Mouse (Mus musculus): ENCODE measurements around the gene Mindy4b-ps. TPM values are rescaled to one million over a fixed set of nuclear protein-coding genes. Genes with fewer than 3 reads are reported as not detected.

The Mindy4b-ps gene
- polyA plus RNA-seq, 1 experiment, result not detected

DNA sequence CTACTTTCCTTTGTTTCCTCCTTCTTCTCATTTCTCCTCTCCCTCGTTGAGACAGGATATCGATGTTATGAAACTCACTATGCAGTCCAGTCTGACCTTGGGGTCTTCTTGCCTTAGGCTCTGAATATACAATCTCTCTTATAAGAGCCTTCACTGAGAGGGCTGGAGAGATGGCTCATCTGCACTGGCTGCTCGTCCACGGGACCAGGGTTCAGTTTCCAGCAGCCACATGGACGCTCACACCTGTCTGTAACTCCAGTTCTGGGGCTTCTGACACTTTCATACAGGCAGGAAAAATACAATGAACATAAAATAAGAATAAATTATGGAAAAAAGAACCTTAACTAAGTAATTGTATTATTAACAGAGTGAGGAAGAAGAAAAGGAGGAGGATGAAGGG is 9.5 kb upstream of the Mindy4b-ps start:
- H3K4me3 ChIP-seq (ENCODE audit: extremely low read depth, insufficient read depth, insufficient read length), result no peak overlapping the region
- no peaks in the 10 kb centered on the region for H3K4me1 ChIP-seq (ENCODE audit: control insufficient read depth, insufficient read depth, insufficient read length)
- no peaks in the 10 kb centered on the region for H3K27me3 ChIP-seq (ENCODE audit: control insufficient read depth, insufficient read depth, low read length)
- WGBS, result 79% methylated on average over 5 of the region's 5 CpGs
- no peaks in the 10 kb centered on the region for H3K36me3 ChIP-seq (ENCODE audit: control insufficient read depth, insufficient read depth, low read length)
- DNase-seq (ENCODE audit: low read depth in 1 of 2, low spot score in 2 of 2), result no peak
- no peak overlapping the region for H3K27ac ChIP-seq (ENCODE audit: insufficient read depth, low read length)
- TF ChIP-seq CTCF (IDR thresholded peaks at IDR 0.05; ENCODE audit: extremely low read depth, insufficient read depth, insufficient read length, insufficient replicate concordance) (no peak), POLR2A (IDR thresholded peaks at IDR 0.05; ENCODE audit: low read depth, low read length) (no peak)

DNA sequence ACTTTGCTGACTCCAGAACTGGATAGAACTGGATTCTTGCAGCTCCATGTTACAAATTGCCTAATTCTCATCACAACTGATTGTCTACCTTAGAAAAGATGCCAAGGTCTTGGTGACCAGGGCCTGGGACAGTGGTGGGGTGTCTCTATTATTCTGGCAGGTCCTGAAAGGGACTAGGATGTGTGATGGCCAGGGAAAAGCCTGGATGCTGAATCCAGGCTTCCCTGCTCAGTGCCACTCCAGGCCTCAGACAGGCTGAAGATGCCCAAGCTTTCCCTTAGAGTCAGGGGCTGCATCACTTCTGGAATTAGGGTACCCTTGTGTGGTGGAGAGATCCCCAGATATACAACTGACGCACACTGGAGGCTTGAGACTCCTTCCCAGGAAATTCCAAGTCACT is 7.8 kb upstream of the Mindy4b-ps start:
- Histone ChIP-seq H3K4me3 (ENCODE audit: extremely low read depth, insufficient read depth, insufficient read length) (no peak overlapping the region), H3K36me3 (ENCODE audit: control insufficient read depth, insufficient read depth, low read length) (no peaks in the 10 kb centered on the region), H3K27ac (ENCODE audit: insufficient read depth, low read length) (no peak overlapping the region), H3K27me3 (ENCODE audit: control insufficient read depth, insufficient read depth, low read length) (no peaks in the 10 kb centered on the region), H3K4me1 (ENCODE audit: control insufficient read depth, insufficient read depth, insufficient read length) (no peaks in the 10 kb centered on the region)
- no peak for DNase-seq (ENCODE audit: low read depth in 1 of 2, low spot score in 2 of 2)
- WGBS, result 87% methylated on average over 1 of the region's 1 CpGs
- TF ChIP-seq CTCF (IDR thresholded peaks at IDR 0.05; ENCODE audit: extremely low read depth, insufficient read depth, insufficient read length, insufficient replicate concordance) (no peak), POLR2A (IDR thresholded peaks at IDR 0.05; ENCODE audit: low read depth, low read length) (no peak)

DNA sequence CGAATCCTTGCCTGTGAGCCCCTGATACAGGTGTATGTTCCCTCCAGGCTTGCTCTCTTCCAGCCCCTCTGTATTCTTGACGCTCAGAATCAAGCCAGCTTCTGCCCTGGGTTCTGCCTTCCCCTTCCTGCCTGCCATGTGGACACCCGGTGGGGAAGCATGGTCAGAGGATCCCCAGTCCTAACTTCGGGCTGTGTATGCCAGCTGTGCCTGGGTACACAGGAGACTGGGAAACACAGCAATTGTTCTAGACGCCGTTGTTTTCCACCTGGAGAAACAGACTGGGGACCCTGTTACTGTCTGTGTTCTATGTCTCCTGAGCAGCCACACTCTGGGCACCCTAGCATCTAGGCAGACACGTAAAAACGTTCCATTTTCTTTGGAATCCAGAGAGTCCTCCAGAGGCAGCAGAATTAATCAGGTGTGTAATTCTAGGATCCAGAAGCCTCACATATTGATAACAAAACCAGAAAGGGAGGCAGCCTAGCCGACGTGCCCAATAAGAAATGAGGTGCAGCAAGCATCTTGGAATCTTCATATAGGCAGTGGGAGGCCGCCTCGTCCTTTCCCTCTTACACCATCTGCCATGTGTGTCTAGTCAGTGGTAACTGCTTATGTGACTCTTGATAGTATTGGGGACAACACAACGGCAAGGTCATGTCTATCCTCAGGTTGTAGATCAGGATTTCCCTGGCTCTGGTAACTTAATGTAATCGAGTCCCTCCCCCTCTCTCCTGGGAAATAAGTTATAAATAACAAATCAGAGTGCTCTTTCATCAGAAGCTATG is 6.4 kb upstream of the Mindy4b-ps start:
- Histone ChIP-seq H3K4me3 (ENCODE audit: extremely low read depth, insufficient read depth, insufficient read length) (no peak overlapping the region), H3K4me1 (ENCODE audit: control insufficient read depth, insufficient read depth, insufficient read length) (no peaks in the 10 kb centered on the region), H3K27me3 (ENCODE audit: control insufficient read depth, insufficient read depth, low read length) (no peaks in the 10 kb centered on the region), H3K36me3 (ENCODE audit: control insufficient read depth, insufficient read depth, low read length) (no peaks in the 10 kb centered on the region), H3K27ac (ENCODE audit: insufficient read depth, low read length) (no peak overlapping the region)
- WGBS, result 87% methylated on average over 14 of the region's 14 CpGs
- no peak for DNase-seq (ENCODE audit: low read depth in 1 of 2, low spot score in 2 of 2)
- TF ChIP-seq CTCF (IDR thresholded peaks at IDR 0.05; ENCODE audit: extremely low read depth, insufficient read depth, insufficient read length, insufficient replicate concordance), result no peak
- TF ChIP-seq POLR2A (IDR thresholded peaks at IDR 0.05; ENCODE audit: low read depth, low read length), result no peak

DNA sequence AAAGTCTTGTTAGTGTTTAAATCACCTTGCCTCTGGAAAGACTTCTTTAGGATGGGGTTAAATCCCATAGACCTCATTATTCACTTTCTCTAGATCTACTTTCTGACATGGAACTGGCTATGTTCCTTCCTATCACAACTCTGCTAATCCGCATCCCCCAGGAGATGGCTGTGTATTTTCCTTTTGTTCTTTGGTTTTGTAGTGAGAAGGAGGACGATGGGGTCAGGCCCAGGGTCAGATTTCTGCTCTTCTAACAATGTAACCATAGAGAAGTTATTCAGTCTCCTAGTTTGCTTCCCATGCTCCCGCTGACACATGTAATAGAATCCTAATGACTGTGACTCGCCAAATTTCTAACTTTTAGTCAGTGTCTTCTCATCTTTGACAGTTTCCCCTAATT is 4.2 kb upstream of the Mindy4b-ps start:
- Histone ChIP-seq H3K27ac (ENCODE audit: insufficient read depth, low read length) (no peak overlapping the region), H3K4me3 (ENCODE audit: extremely low read depth, insufficient read depth, insufficient read length) (no peak overlapping the region), H3K36me3 (ENCODE audit: control insufficient read depth, insufficient read depth, low read length) (no peaks in the 10 kb centered on the region), H3K4me1 (ENCODE audit: control insufficient read depth, insufficient read depth, insufficient read length) (no peaks in the 10 kb centered on the region), H3K27me3 (ENCODE audit: control insufficient read depth, insufficient read depth, low read length) (no peaks in the 10 kb centered on the region)
- DNase-seq (ENCODE audit: low read depth in 1 of 2, low spot score in 2 of 2), result no peak
- TF ChIP-seq CTCF (IDR thresholded peaks at IDR 0.05; ENCODE audit: extremely low read depth, insufficient read depth, insufficient read length, insufficient replicate concordance) (no peak), POLR2A (IDR thresholded peaks at IDR 0.05; ENCODE audit: low read depth, low read length) (no peak)
- 78% methylated on average over 4 of the region's 4 CpGs for WGBS

DNA sequence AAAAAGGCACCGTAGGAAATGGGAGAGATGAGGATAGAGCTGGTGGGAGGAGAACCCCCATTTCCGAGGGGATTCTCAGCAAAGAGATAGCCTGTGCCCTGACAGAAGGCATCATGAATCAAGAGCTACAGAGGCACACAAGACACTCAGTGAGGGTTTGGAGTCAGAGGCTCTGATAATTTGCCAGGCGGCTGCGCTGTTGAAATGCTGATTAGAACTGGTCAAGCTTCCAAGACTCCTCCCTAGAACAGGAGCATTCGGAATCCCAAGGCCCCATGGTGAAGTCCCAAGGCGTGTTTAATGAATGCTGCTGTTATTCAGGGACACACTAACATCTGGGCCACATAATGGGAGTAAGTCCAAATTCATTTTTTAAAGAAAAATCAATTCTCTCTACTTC is 4.8 kb downstream of the Mindy4b-ps start:
- no peaks in the 10 kb centered on the region for H3K27me3 ChIP-seq (ENCODE audit: control insufficient read depth, insufficient read depth, low read length)
- H3K36me3 ChIP-seq (ENCODE audit: control insufficient read depth, insufficient read depth, low read length), result no peaks in the 10 kb centered on the region
- H3K4me1 ChIP-seq (ENCODE audit: control insufficient read depth, insufficient read depth, insufficient read length), result no peaks in the 10 kb centered on the region
- H3K4me3 ChIP-seq (ENCODE audit: extremely low read depth, insufficient read depth, insufficient read length), result no peak overlapping the region
- TF ChIP-seq CTCF (IDR thresholded peaks at IDR 0.05; ENCODE audit: extremely low read depth, insufficient read depth, insufficient read length, insufficient replicate concordance), result no peak
- TF ChIP-seq POLR2A (IDR thresholded peaks at IDR 0.05; ENCODE audit: low read depth, low read length), result no peak
- no peak overlapping the region for H3K27ac ChIP-seq (ENCODE audit: insufficient read depth, low read length)
- 79% methylated on average over 6 of the region's 6 CpGs for WGBS
- DNase-seq (ENCODE audit: low read depth in 1 of 2, low spot score in 2 of 2), result no peak

DNA sequence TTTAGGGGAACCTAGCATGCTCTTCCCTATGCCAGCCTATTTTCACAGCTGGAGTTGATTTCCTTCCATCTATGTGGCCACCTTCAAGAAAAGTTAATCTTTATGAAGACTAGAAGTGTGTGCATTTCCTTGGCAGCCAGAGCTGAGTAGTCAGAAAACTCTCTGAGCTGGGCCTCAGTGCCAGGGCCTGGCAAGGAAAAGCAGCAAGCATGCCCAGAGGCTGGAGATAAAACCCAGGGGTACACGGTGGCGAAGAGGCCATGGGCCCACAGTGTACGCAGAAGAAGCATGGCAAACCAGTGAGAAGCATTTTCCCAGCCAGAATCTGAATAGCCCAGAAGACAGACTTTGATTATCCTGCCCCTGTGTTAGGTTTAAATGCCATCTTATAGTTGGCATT is 7.9 kb downstream of the Mindy4b-ps start:
- WGBS, result 93% methylated on average over 3 of the region's 3 CpGs
- Histone ChIP-seq H3K4me3 (ENCODE audit: extremely low read depth, insufficient read depth, insufficient read length) (no peak overlapping the region), H3K4me1 (ENCODE audit: control insufficient read depth, insufficient read depth, insufficient read length) (no peaks in the 10 kb centered on the region), H3K36me3 (ENCODE audit: control insufficient read depth, insufficient read depth, low read length) (no peaks in the 10 kb centered on the region), H3K27me3 (ENCODE audit: control insufficient read depth, insufficient read depth, low read length) (no peaks in the 10 kb centered on the region), H3K27ac (ENCODE audit: insufficient read depth, low read length) (no peak overlapping the region)
- no peak for DNase-seq (ENCODE audit: low read depth in 1 of 2, low spot score in 2 of 2)
- no peak for TF ChIP-seq CTCF (IDR thresholded peaks at IDR 0.05; ENCODE audit: extremely low read depth, insufficient read depth, insufficient read length, insufficient replicate concordance)

DNA sequence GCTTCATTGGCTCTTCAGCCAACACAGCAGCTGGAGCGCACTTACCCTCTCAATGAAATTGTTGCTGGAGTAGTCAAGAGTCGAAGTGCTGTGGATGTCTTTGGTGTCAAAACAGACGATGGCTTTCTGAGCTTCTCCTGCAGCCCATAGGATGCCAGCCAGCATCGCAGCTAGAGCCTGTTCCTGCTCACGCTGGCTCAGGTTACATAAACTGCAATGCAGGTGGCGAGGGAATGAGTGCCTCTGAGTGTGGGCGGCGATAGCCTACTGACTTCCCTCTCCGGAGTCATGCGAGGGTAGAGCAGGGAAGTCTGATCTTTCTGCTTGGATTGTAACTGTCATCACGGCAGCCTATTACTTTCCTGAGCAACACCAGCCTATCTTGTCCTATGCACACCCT is 11.8 kb downstream of the Mindy4b-ps start:
- H3K27ac ChIP-seq (ENCODE audit: insufficient read depth, low read length), result no peak overlapping the region
- no peak for DNase-seq (ENCODE audit: low read depth in 1 of 2, low spot score in 2 of 2)
- 60% methylated on average over 11 of the region's 11 CpGs for WGBS

More for the DNA sequence above, 11.8 kb downstream of the Mindy4b-ps start:
- TF ChIP-seq POLR2A (IDR thresholded peaks at IDR 0.05; ENCODE audit: low read depth, low read length) (no peak), CTCF (IDR thresholded peaks at IDR 0.05; ENCODE audit: extremely low read depth, insufficient read depth, insufficient read length, insufficient replicate concordance) (no peak)
- H3K27me3 ChIP-seq (ENCODE audit: control insufficient read depth, insufficient read depth, low read length), result no peaks in the 10 kb centered on the region
- no peak overlapping the region for H3K4me3 ChIP-seq (ENCODE audit: extremely low read depth, insufficient read depth, insufficient read length)
- H3K4me1 ChIP-seq (ENCODE audit: control insufficient read depth, insufficient read depth, insufficient read length), result no peaks in the 10 kb centered on the region
- H3K36me3 ChIP-seq (ENCODE audit: control insufficient read depth, insufficient read depth, low read length), result no peaks in the 10 kb centered on the region
